Mouse (Mus musculus) kidney, adult 2 months (tissue): ENCODE measurements around the gene Dlg2.

Source experiments
- CTCF ChIP-seq: fragments of 200-500 bp; conservative IDR thresholded peaks from 2 replicates; pipeline ENCODE4 v1.5.1; 2011; ENCODE audit warnings: low read depth, mild to moderate bottlenecking, control low read depth, low read length, moderate library complexity, mixed read lengths; ENCODE audit not compliant: insufficient read depth, insufficient read length
- POLR2A ChIP-seq: fragments of 200-500 bp; IDR thresholded peaks from one replicate; pipeline ENCODE4 v1.6.1; 2011; ENCODE audit warnings: low read depth, low read length, control low read depth

DNA sequence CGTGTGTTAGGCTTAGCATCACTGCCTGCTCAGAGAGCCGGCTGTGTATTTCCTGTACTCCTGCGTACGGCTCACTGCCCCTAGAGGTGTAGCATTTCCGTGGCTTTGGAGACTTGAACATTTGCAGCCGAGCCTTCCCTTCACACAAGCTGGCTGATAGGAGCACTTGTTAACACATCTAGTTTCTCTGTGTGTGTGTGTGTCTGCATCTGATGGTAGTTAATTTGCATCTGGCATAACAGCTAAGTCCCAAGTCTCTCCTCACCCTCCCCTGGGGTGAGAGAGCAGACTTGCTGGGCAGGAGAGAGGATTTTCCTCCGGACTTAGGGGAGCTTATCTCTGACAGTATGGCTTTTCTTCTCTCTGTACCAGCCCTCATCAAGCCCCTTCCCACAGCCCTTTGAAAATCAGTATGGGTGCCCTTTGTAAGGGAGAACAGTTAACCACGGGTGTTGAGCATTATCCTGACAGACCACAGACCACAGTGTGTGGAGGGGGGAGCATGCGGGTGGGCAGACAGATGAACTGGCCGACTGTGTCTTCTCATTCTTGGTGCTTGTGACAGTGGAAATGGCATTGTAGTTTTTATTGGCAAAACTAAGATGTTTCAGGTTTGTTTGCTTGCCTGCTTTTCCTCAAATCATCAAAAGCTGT, 1705.6 kb downstream of the Dlg2 start:
- TF ChIP-seq CTCF (no peak), POLR2A (no peak)
